Mouse (Mus musculus) bone marrow macrophage, adult 2 months (primary cell): ENCODE measurements at regions not wholly inside any gene's neighbourhood (a gene's known extent, or its start where the extent isn't known, plus 50 kb on each side); places are given as distances from the start of the nearest gene placed in this dataset.

Experiments
- CTCF ChIP-seq: IDR thresholded peaks from 2 replicates; pipeline ENCODE4 v1.5.1; 2012; ENCODE audit warnings: low read depth, mild to moderate bottlenecking, low read length, moderate library complexity
- POLR2A ChIP-seq: IDR thresholded peaks from 2 replicates; pipeline ENCODE4 v1.6.1; 2012; ENCODE audit warnings: mild to moderate bottlenecking, low read depth, low read length, borderline replicate concordance

DNA sequence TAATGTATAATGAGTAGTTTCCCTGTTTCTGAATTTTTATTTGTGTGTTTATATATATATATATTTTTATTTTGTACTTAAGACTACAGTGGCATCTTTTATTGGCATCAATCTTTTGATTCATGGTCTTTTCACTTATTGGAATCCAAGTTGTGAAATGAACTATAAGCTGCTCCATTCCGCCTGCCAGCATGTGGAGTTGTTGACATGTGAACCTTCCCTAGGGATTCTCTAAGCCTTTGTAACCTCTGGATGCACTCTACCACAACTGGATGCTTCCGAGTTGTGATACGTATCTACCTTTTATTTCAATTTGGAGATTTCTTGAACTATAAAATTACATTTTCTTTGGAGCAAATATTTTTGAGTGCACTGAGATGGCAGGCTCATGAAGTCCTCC, 652.1 kb downstream of the Crisp4 start:
- no peak for TF ChIP-seq POLR2A
- TF ChIP-seq CTCF, result no peak
